Mouse (Mus musculus) stomach, embryonic 15.5 days (tissue): ENCODE results near the gene Sfxn5. TPM values are rescaled to one million over a fixed set of nuclear protein-coding genes. Genes with fewer than 3 reads are reported as not detected.

ENCODE experiments used
- ATAC-seq: fragments of 200-750 bp; cut with Nextera tagmentation; 2 replicates; pipeline ENCODE4 v1.8.0; 2017; ENCODE audit warnings: low read depth, moderate number of reproducible peaks, moderate TSS enrichment; ENCODE audit not compliant: insufficient read depth, low FRiP score
- H3K27ac ChIP-seq: fragments of 300-500 bp; sonication (generic); 2 replicates; pipeline ENCODE4 v1.5.1; 2015; ENCODE audit warnings: mild to moderate bottlenecking, inconsistent platforms
- H3K27me3 ChIP-seq: fragments of 300-500 bp; sonication (generic); replicated peaks from 2 replicates; pipeline ENCODE4 v1.6.1; 2015; ENCODE audit warnings: inconsistent platforms
- H3K36me3 ChIP-seq: fragments of 300-500 bp; sonication (generic); 2 replicates; pipeline ENCODE4 v1.6.1; 2015; ENCODE audit warnings: inconsistent platforms
- H3K4me1 ChIP-seq: fragments of 300-500 bp; sonication (generic); 2 replicates; pipeline ENCODE4 v1.6.1; 2015; ENCODE audit warnings: inconsistent platforms
- H3K4me2 ChIP-seq: fragments of 300-500 bp; sonication (generic); 2 replicates; pipeline ENCODE4 v1.6.1; 2015; ENCODE audit warnings: mild to moderate bottlenecking, inconsistent platforms
- H3K4me3 ChIP-seq: fragments of 300-500 bp; sonication (generic); replicated peaks from 2 replicates; pipeline ENCODE4 v1.5.1; 2015; ENCODE audit warnings: inconsistent platforms
- H3K9ac ChIP-seq: fragments of 300-500 bp; sonication (generic); 2 replicates; pipeline ENCODE4 v1.6.1; 2015; ENCODE audit warnings: inconsistent platforms
- H3K9me3 ChIP-seq: fragments of 300-500 bp; sonication (generic); 2 replicates; pipeline ENCODE4 v1.6.1; 2016; ENCODE audit warnings: inconsistent platforms
- WGBS: fragments of 180-500 bp; shearing (Covaris S2); methylation state at CpG from one replicate; pipeline ENCODE4 v1.1.7; 2015; 5-methylcytosine and 5-hydroxymethylcytosine counted together
- polyA plus RNA-seq: library from polyadenylated mRNA; unstranded; fragments of >200 nt; fragmentation: Nextera tagmentation; extraction: Ambion mirVana; gene quantifications from 2 replicates; pipeline ENCODE4 v1.2.1, GENCODE M21; 2015

Sfxn5 gene
- polyA plus RNA-seq, 1 experiment from 2014 or later = 11.5 TPM

DNA sequence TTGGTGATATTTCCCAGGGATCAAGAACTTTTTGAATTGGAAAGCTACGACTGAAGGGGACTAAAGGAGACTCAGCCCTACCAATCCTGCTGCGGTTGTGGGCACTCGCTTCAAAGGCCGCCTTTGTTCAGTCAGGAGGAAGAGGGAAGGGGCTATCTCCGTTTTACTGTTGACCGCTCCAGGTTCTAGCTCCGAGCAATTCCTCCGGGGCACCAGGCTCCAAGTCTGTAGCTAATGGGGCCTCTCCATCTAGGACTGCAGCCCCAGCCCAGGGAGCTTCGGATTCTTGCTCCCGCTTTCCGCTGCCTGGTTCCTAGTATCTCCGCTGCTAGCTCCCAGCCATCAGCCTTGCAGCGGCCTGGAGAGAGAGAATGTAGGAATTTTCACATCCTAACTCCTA lies 142.6 kb downstream of the Sfxn5 start:
- no peak overlapping the region for H3K9ac ChIP-seq
- H3K9me3 ChIP-seq = no peaks in the 10 kb centered on the region
- peaks cover 42% of the 10 kb centered on the region for H3K4me1 ChIP-seq
- peak overlapping the region; percentile 62 for H3K4me2 ChIP-seq
- H3K27ac ChIP-seq = no peak overlapping the region
- 12% methylated on average over 13 of the region's 13 CpGs for WGBS
- H3K27me3 ChIP-seq = peaks cover 91% of the 10 kb centered on the region
- H3K4me3 ChIP-seq = peak overlapping the region; percentile 38
- H3K36me3 ChIP-seq = no peaks in the 10 kb centered on the region
- no peak for ATAC-seq

DNA sequence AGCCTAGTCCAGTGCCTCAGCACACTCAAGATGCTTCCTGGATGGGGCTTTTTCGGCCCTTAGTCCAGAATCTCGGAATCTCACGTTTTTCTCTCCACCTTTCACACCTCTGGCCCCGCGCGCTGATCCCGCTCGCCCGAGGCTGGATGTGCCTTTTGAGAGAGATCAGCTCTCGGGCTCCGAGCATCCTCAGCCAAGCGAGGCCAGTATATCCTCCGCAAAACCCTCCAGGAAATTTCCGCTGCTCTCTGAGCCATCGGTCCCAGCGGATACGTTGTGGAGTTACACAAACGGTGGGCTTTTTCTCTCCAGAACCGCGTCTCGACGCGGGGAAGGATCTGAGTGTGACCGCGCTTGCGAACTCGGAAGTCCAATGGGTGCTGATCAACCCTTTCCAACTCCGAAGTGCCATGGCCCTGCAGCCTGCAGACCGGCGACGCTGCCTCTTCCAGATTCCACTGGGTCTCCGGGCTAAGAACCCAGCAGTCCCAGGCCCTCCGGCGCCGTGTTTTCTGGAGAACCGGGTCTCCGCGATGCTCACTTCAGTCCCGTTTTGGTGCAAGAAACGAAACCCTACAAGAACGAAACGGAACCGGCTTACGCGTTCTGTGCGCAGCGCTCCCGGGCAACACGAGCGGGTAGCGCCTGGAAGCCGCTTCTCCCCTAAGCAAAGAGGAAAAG lies 143.2 kb downstream of the Sfxn5 start:
- no peaks in the 10 kb centered on the region for H3K36me3 ChIP-seq
- H3K4me1 ChIP-seq = peaks cover 42% of the 10 kb centered on the region
- H3K27me3 ChIP-seq = peaks cover 93% of the 10 kb centered on the region
- ATAC-seq = no peak
- peak overlapping the region; percentile 62 for H3K4me2 ChIP-seq
- WGBS = under 1% methylated on average over 52 of the region's 52 CpGs
- H3K4me3 ChIP-seq = peak overlapping the region; percentile 38
- no peak overlapping the region for H3K9ac ChIP-seq
- no peak overlapping the region for H3K27ac ChIP-seq
- no peaks in the 10 kb centered on the region for H3K9me3 ChIP-seq

DNA sequence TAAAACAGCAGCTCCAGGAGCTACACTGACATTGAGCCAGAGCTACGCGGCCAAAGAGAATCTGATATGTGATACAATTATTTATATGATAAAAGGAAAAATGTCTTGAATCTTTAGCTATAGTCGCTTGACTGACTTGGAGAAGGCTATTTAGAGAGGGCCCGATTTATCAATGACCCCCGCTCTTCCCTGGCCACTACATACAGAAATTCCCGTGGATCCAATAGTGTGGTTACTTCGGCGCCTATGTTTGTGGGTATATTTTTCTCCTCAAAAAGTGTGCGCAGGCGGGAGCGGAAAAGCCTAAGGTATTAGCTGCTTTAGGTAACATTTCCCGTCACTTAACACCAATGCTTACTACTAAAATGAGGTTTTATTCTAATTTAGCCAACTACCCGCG lies 143.9 kb downstream of the Sfxn5 start:
- WGBS = 9% methylated on average over 14 of the region's 14 CpGs
- Histone ChIP-seq H3K27me3 (peaks cover 90% of the 10 kb centered on the region), H3K4me1 (peaks cover 42% of the 10 kb centered on the region), H3K27ac (no peak overlapping the region), H3K4me3 (no peak overlapping the region), H3K9me3 (no peaks in the 10 kb centered on the region), H3K4me2 (no peak overlapping the region), H3K36me3 (no peaks in the 10 kb centered on the region), H3K9ac (no peak overlapping the region)
- no peak for ATAC-seq

DNA sequence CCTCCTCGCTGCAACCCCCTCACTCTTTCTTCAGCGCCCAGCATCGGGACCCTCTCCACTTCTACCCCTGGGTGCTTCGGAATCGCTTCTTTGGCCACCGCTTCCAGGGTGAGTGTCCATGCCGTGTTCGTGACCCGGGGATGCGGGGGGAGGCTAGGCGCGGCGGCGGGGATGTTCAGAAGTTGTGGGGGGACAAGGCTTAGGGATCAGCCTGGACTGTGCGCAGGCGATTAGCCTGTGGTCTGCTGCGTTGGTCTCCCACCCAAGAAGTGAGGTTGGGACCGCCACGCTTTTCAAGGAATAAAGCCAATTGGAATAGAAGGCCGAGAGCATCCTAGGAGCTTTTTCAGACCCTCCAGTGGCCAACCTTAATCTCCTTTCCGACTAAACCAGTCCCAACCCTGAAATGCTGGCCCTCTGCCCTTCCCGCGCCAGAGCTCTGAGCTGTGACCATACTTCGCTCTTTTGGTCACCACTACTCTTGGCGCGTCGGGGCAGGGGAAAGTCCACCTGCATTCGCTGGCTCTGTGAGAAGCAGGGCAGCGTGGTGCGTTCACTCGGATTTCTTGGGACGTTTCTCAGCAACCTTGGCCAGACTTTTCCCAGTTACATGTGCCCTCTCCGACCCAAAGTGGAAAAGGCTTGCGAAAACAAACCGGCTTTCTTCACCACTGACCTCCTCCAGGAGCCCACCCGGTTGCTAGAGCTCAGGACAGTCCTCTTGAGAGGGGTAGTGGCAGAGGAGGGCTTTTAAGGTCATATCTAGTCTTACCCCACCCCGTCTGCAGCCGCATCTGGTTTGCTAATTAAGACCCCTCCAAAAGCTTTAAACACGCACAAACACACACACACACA lies 144.7 kb downstream of the Sfxn5 start:
- Histone ChIP-seq H3K9me3 (no peaks in the 10 kb centered on the region), H3K4me3 (peak overlapping the region; percentile 39), H3K4me2 (peak overlapping the region; percentile 82), H3K27ac (no peak overlapping the region), H3K27me3 (peaks cover 82% of the 10 kb centered on the region), H3K4me1 (peaks cover 37% of the 10 kb centered on the region), H3K36me3 (no peaks in the 10 kb centered on the region), H3K9ac (no peak overlapping the region)
- ATAC-seq = no peak
- WGBS = 2% methylated on average over 39 of the region's 39 CpGs

DNA sequence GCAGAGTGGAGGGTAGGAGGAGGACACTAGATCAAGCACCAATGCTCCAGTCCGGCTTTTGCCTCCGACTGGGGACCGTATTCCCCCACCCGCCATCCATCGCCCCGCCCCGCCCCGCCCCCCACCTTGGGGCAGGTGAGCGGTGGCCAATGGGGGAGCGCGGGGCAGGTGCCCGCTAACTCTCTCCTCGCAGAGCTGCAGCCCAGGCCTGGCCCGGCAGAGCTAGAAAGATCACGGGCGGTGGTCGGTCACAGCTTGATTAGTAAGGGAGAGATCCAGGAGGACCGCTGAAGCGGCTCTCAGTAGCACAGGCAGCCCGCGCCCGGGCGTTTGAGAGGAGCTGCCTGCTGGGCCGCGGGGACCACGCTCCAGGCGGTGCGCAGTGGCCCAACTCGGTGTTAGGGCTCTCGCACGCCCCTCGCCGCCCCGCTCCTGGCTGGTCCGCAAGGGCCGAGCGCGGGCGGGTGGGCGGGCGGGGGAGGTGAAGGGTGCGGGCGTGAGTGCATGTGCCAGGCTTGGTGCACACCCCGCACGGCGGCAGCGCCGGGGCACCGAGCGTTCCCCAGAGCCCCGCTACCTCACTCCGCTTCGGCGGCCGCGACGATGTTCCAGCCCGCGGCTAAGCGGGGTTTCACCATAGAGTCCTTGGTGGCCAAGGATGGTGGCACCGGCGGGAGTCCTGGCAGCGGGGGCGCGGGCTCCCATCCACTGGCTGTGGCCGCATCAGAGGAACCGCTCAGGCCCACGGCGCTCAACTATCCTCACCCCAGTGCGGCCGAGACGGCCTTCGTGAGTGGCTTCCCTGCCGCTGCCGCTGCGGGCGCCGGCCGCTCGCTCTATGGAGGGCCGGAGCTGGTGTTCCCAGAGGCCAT lies 145.6 kb downstream of the Sfxn5 start, which contains the start of gene Emx1:
Gene Emx1, plus strand, starts transcription at position 99 of the 872 bp plus-strand sequence.
- no peaks in the 10 kb centered on the region for H3K9me3 ChIP-seq
- ATAC-seq = peak; percentile 75
- no peak within 1 kb of the TSS for H3K9ac ChIP-seq
- no peak within 1 kb of the TSS for H3K27ac ChIP-seq
- H3K4me3 ChIP-seq = peak within 1 kb of the TSS; percentile 39
- WGBS = under 1% methylated on average over 80 of the region's 81 CpGs
- H3K36me3 ChIP-seq = no peaks in the 10 kb centered on the region
- H3K4me1 ChIP-seq = peaks cover 37% of the 10 kb centered on the region
- H3K4me2 ChIP-seq = peak within 1 kb of the TSS; percentile 82
- H3K27me3 ChIP-seq = peaks cover 73% of the 10 kb centered on the region

DNA sequence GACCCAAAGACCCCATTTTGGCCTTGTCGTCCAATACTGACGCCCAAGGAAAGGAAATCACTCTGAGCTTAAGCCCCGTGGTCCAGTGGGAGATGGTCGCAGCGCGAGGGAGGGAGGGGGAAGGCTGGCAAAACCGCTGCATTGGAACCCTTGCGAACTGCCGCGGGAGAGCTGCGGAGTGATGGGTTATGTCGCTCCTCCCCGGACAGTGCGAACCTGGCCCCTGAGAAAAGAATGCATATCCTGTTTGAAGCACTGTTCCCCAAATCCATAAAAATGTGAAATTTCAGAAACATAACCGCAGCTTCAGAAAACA lies 146.5 kb downstream of the Sfxn5 start:
- H3K27me3 ChIP-seq = peaks cover 64% of the 10 kb centered on the region
- H3K36me3 ChIP-seq = no peaks in the 10 kb centered on the region
- no peak overlapping the region for H3K9ac ChIP-seq
- H3K9me3 ChIP-seq = no peaks in the 10 kb centered on the region
- H3K4me2 ChIP-seq = peak overlapping the region; percentile 82
- no peak for ATAC-seq
- WGBS = 3% methylated on average over 15 of the region's 15 CpGs
- H3K4me1 ChIP-seq = peaks cover 37% of the 10 kb centered on the region
- H3K27ac ChIP-seq = no peak overlapping the region
- H3K4me3 ChIP-seq = no peak overlapping the region

DNA sequence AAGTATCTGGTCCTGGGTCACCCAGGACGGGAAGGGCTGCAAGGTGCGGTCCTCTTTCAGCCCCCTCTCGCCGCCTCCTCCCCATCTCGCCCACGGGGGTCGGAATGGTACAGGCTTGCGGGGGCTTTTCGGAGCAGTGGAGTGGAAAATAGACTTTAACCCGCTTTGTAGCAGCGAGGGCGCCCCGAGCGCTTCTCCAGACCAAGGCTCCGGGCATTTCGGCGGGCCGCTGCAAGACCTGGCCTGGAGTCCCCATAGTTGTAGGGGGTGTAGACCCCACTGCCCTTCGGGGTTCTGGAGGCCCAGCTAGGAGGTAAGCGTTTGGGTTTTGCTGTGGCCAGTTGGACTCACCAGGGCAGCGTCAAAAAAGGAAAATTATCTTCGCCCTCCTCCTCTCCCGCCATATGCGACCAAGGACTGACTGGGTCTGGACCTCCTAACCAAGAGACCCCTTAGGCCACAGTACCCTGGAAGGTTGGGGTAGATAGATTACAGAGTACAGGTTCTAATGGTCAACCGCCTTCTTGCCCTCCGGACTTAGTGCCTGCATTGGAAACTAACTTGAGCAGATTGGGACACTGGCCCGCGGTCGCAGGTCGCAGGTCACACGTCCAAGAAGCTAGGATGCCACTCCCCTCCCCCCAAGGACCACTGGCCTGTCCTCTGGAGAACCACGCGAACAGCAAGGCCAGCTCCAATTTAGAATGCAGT lies 147.0 kb downstream of the Sfxn5 start:
- H3K27me3 ChIP-seq = peaks cover 59% of the 10 kb centered on the region
- peak overlapping the region; percentile 82 for H3K4me2 ChIP-seq
- WGBS = 4% methylated on average over 33 of the region's 33 CpGs
- H3K9ac ChIP-seq = no peak overlapping the region
- H3K27ac ChIP-seq = no peak overlapping the region
- ATAC-seq = no peak
- H3K4me1 ChIP-seq = peaks cover 37% of the 10 kb centered on the region
- peak overlapping the region; percentile 26 for H3K4me3 ChIP-seq
- no peaks in the 10 kb centered on the region for H3K36me3 ChIP-seq
- no peaks in the 10 kb centered on the region for H3K9me3 ChIP-seq

DNA sequence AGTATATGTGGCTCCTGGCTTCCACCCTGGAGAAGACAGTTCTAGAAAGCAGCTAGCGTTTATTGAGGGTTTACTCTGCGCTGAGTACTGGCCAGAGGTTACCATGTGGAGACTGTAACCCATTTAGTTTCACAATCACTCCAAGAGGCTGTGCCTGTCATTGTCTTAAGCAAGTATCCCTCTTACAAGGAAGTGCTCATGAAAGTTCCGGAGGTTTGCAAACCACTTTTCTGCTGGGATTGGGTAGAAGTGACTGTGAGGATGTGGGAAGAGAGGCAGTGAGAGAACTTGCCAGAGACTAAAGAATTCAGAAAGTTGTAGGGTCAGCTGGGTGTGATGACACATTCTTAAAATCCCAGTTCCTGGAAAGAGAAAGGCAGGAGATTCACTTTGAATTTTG lies 149.3 kb downstream of the Sfxn5 start:
- Histone ChIP-seq H3K9ac (no peak overlapping the region), H3K4me2 (no peak overlapping the region), H3K4me1 (peaks cover 25% of the 10 kb centered on the region), H3K36me3 (no peaks in the 10 kb centered on the region), H3K4me3 (no peak overlapping the region), H3K27me3 (peaks cover 39% of the 10 kb centered on the region), H3K27ac (no peak overlapping the region), H3K9me3 (no peaks in the 10 kb centered on the region)
- WGBS = 64% methylated on average over 3 of the region's 3 CpGs
- no peak for ATAC-seq

DNA sequence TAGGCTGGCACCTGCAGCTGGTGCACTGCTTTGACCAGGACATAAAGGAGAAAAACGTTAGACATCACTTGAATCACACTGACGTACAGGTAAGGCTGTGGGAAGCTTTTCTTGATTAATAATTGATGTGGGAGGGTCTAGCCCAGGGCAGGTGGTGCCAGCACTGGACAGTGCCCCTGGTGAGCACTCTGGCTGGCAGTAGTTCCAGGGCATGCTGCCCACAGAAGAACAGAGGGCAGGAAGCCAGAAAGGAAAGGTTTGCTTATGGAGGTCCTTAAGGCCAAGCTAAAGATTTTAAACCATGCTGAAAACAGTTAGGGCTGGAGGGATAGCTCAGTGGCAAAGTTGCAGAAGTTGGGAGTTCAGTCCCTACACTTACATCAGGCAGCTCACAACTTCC lies 153.2 kb downstream of the Sfxn5 start:
- peaks cover 4% of the 10 kb centered on the region; the same call in 1 of the 2 replicates for H3K27me3 ChIP-seq
- no peak overlapping the region for H3K4me2 ChIP-seq
- no peaks in the 10 kb centered on the region for H3K4me1 ChIP-seq
- H3K4me3 ChIP-seq = no peak overlapping the region
- no peak overlapping the region for H3K27ac ChIP-seq
- WGBS = 53% methylated on average over 2 of the region's 2 CpGs
- H3K36me3 ChIP-seq = no peaks in the 10 kb centered on the region
- H3K9ac ChIP-seq = no peak overlapping the region
- H3K9me3 ChIP-seq = no peaks in the 10 kb centered on the region
- ATAC-seq = no peak

DNA sequence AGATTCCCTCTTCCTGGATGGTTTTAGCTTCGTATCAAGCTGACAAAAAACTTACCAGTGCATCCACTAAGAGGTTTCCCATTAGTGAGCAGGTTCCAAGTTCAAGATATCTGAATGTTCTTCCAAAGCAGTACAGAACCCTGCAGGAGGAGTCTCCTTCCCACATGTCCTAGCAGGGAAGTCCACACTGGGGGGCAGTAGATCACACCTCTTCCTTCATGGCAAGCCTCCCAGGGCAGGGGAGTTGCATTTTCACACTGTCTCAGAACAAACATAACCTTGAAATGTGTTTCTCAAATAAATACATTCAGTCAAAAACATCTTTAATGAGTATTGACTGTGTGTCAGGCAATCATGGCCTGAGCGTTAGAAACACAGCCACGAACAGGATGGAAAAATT lies 153.7 kb downstream of the Sfxn5 start:
- WGBS = 65% methylated on average over 3 of the region's 3 CpGs
- H3K27me3 ChIP-seq = peaks cover 2% of the 10 kb centered on the region; the same call in 1 of the 2 replicates
- no peak overlapping the region for H3K9ac ChIP-seq
- no peaks in the 10 kb centered on the region for H3K9me3 ChIP-seq
- no peak overlapping the region for H3K4me3 ChIP-seq
- H3K36me3 ChIP-seq = no peaks in the 10 kb centered on the region
- no peak overlapping the region for H3K27ac ChIP-seq
- H3K4me2 ChIP-seq = no peak overlapping the region
- no peaks in the 10 kb centered on the region for H3K4me1 ChIP-seq
- ATAC-seq = no peak

DNA sequence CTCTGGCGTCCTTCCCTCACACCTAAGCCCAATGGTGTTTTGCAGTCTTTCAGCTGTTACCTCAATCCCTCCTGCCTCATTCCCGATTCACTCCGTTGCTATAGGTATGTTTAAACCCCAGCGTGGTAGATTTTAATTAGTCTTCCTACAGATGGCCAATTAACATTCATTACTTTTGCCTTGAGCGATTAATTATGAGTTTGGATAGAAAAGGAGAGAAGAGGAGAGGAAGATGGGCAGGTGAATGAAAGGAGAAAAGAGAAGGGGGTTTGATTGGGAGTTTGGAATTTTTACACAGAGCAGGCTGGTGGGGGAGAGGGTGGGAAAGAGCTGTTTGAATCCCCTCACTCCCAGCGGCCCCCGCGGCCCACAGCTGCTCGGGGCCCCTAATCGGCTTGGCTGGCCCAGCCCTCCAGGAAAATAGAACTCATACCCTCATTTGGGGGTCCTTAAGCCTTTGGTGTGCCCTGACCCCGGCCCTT lies 167.7 kb downstream of the Sfxn5 start:
- Histone ChIP-seq H3K4me3 (no peak overlapping the region), H3K27ac (no peak overlapping the region), H3K4me2 (no peak overlapping the region), H3K4me1 (no peaks in the 10 kb centered on the region), H3K9ac (no peak overlapping the region), H3K27me3 (no peaks in the 10 kb centered on the region), H3K9me3 (no peaks in the 10 kb centered on the region), H3K36me3 (no peaks in the 10 kb centered on the region)
- WGBS = 55% methylated on average over 11 of the region's 11 CpGs
- no peak for ATAC-seq
